Mouse (Mus musculus): Measurements from ENCODE around the gene Spag4.
"Not testable (repeated sequence)": the region's sequence is repeated elsewhere in the genome, so short reads cannot be mapped to it uniquely, and the experiment has no call there.

Gene Spag4

GRCm38 (mm10) chr2:156110627-156111357 is 45.8 kb downstream of the Spag4 start:
- no peak for DNase-seq (ENCODE audit: low spot score)

DNA sequence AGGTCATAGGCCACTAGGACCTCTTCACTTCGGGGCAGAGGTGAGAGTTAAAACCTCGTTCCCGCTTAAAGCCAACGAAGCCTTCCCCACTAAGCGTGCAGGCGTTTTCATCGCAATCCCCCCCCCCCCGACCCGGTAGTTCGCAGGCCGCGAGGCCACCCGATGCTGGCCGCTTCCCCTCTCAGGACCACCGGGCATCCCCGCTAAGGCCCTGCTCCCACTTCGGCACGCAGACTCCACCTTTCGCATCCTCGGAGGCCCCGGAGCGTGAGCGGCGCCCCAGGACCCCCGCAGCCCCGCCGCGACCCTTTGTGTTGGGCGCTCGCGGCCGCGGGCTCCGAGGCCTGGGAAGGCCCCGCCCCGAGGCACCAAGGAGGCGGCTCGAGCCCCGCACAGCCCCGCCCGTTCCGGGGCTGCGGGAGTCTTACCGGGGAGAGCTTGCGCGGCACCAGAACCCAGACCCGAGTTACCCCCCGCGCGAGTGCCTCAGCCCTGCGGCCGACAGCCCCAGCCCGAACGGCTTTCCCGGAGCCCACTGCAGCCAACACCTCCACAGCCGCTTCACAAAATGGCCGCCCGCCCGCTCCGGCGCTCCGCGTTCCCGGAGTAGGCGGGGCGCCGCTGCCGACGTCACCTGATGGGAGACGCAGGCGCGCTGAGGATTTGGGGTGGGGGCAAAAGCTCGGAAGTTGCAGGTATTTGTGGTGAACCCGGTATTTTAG is 46.5 kb downstream of the Spag4 start, which contains the start of the genes Cpne1 and Rbm12:
Gene Cpne1 (minus strand): TSS at position 608 of the 722 bp plus-strand sequence.
Gene Rbm12 (minus strand): TSS at position 621 of the 722 bp plus-strand sequence.
- peak; percentile 95 for DNase-seq (ENCODE audit: low spot score)

DNA sequence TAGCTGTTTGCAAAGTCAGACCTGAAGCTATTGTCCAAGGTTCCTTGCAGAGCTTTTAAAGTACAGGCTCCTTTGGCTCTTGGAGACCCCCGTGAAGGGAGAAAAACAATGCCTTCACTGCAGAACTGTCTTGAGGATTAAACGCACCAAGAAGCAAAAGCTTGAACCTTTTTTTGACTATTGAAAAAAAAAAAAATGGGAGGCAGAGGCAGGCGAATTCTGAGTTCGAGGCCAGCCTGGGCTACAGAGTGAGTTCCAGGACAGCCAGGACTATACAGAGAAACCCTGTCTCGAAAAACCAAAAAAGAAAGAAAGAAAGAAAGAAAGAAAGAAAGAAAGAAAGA is 47.1 kb downstream of the Spag4 start:
- DNase-seq (ENCODE audit: low spot score): not testable (repeated sequence)

DNA sequence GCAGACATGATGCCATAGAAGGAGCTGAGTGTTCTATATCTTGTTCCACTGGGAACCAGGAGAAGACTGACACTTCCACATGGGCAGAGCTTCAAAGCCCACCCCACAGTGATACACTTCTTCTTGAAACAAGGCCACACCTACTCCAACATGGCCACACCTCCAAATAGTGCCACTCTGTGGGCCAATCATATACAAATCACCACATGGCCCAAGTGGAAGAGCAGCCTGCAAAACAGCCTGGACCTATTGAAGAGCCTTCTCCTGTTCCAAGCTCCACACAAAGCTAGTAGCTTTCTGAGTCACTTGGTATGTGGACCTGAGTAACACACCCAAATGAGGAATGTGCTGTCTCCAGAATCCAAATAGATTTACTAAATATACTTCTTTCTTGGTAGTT is 54.6 kb downstream of the Spag4 start:
- DNase-seq (ENCODE audit: low spot score): no peak

Measured in yolk sac, embryonic 10.5 days (tissue).